ENCODE assay signal across 10 mouse cellular contexts in the genomic region with DNA sequence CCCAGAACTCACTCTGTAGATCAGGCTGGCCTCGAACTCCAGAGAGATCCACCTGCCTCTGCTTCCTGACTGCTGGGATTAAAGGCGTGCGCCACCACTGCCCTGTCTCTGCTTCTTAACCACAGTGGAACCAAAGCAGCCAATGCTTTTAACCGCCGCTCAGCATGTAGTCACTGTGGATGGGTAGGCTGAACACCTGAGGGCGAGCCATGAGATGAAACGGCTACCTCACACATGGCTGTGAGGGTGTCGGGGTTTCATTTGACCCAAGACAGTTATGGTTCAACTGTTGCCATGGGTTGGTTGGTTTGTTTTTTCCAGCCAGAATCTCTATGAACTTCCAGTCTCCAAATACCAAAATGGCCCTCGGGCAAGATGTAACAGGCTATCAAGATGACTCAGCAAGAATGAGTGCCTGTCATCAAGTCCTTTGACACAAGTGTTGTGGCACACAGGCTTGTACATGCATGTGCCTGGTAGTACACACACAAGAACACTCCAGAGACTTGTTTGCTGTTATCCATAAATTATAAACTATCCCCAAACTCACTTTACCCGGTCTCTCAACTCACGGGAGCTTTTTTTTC. TPM values are rescaled to one million over a fixed set of nuclear protein-coding genes. Genes with fewer than 3 reads are reported as not detected.
DNase-seq lines count a peak whose midpoint lies in the region; ATAC-seq and TF ChIP-seq lines count a peak whose summit lies in the region.
"Had no signal": no experiment of that assay in that cellular context is flagged by ENCODE, and none has a peak within 500 bp of the region (broad histone marks: within the 10 kb centered on the region; RNA-seq: fewer than 3 reads in every experiment).

No protein-coding gene starts in this region.

- H3K27me3 ChIP-seq in kidney, embryonic 16.5 days (ENCODE audit: insufficient read depth, low read length), result no peaks in the 10 kb centered on the region
- no peaks in the 10 kb centered on the region for H3K27me3 ChIP-seq in CH12.LX (replicated peaks)

- H3K79me2 ChIP-seq in CH12.LX (replicated peaks; ENCODE audit: control insufficient read depth, extremely low read depth, insufficient read depth, poor library complexity, severe bottlenecking) (peaks cover 8% of the 10 kb centered on the region; the same call in 1 of the 2 replicates), macrophage (ENCODE audit: inconsistent target) (peaks cover 70% of the 10 kb centered on the region)

- TF ChIP-seq RAD21 in CH12.LX (IDR thresholded peaks at IDR 0.05; ENCODE audit: low read depth, low read length), result no peak; the same call in 1 of the 2 replicates

- DNase-seq in kidney, postnatal 14 days, result no peak
- no peak for DNase-seq in CH12.LX (ENCODE audit: extremely low read depth)
- peak; percentile 37 for DNase-seq in c-Kit-positive CD71-positive TER-119-positive erythroid progenitor cells, embryonic 14.5 days (ENCODE audit: low spot score)
- no peak for DNase-seq in ovary, postnatal 14 days (ENCODE audit: low spot score)
- DNase-seq in lung, adult 18-20 months, result no peak
- DNase-seq: cerebellum, adult 2 months; heart, postnatal 10 days; kidney, postnatal 36 days had no signal

- H3K4me1 ChIP-seq in kidney, embryonic 16.5 days (ENCODE audit: insufficient read depth, low read length), result peaks cover 29% of the 10 kb centered on the region
- H3K4me1 ChIP-seq in CH12.LX (ENCODE audit: control insufficient read depth in 1 of 2, insufficient read depth in 2 of 2), result peaks cover 62 to 99% of the 10 kb centered on the region in 2 experiments

- TF ChIP-seq POLR2A in CH12.LX (IDR thresholded peaks at IDR 0.05; ENCODE audit: low read depth, low read length), result no peak

- no peaks in the 10 kb centered on the region for H3K36me3 ChIP-seq in kidney, embryonic 16.5 days (ENCODE audit: insufficient read depth, low read length)
- H3K36me3 ChIP-seq in CH12.LX (replicated peaks in 1 of 2; ENCODE audit: control insufficient read depth in 1 of 2, insufficient read depth in 1 of 2, low read length in 1 of 2), result peaks cover 0 to 29% of the 10 kb centered on the region in 2 experiments
- no peaks in the 10 kb centered on the region for H3K36me3 ChIP-seq in macrophage (ENCODE audit: inconsistent target)

- 87% methylated on average over 11 of the region's 11 CpGs for WGBS in kidney, embryonic 16.5 days
- 86% methylated on average over 11 of the region's 11 CpGs for WGBS in macrophage (ENCODE audit: missing documents)

- no peak overlapping the region for H3K9ac ChIP-seq in kidney, embryonic 16.5 days (replicated peaks; ENCODE audit: low read length)
- H3K9ac ChIP-seq in CH12.LX (ENCODE audit: insufficient read depth, low read depth), result no peak overlapping the region

- TF ChIP-seq EP300 in CH12.LX (IDR thresholded peaks at IDR 0.05; ENCODE audit: low read length), result peak; percentile 38

- no peaks in the 10 kb centered on the region for H3K9me3 ChIP-seq in kidney, embryonic 16.5 days (ENCODE audit: low read length)
- no peaks in the 10 kb centered on the region for H3K9me3 ChIP-seq in CH12.LX (replicated peaks; ENCODE audit: low read length)

- TF ChIP-seq CTCF in CH12.LX (conservative IDR thresholded peaks at IDR 0.05 in 1 of 2, IDR thresholded peaks at IDR 0.05 in 1 of 2; ENCODE audit: low read depth in 2 of 2, low read length in 2 of 2), result no peak

- H3K4me2 ChIP-seq in kidney, embryonic 16.5 days (replicated peaks; ENCODE audit: low read depth, low read length), result no peak overlapping the region
- no peak overlapping the region for H3K4me2 ChIP-seq in CH12.LX (ENCODE audit: insufficient read depth, low read depth, poor library complexity, severe bottlenecking)

- in situ Hi-C loops in CH12.LX (cut with MboI; ENCODE audit: low pct_ligation_motif_present, low pct_unique_long_range_greater_than_20kb, low sequenced_read_pairs), result no loop called here

- peak overlapping the region; percentile 60; the same call in 1 of the 2 replicates for H3K27ac ChIP-seq in kidney, embryonic 16.5 days (ENCODE audit: low read length)
- peak overlapping the region; percentile 78 for H3K27ac ChIP-seq in CH12.LX (ENCODE audit: insufficient read depth, low read depth)
- H3K27ac ChIP-seq in macrophage, result peak overlapping the region; percentile 98

- no peak overlapping the region for H3K4me3 ChIP-seq in kidney, embryonic 16.5 days (ENCODE audit: low read length)
- no peak overlapping the region for H3K4me3 ChIP-seq in CH12.LX (replicated peaks in 1 of 3; ENCODE audit: low read depth in 2 of 3, low read length in 2 of 3, poor library complexity in 1 of 3)
- no peak overlapping the region for H3K4me3 ChIP-seq in macrophage (ENCODE audit: inconsistent target)

- dilution Hi-C loops in CH12.LX (cut with MboI; ENCODE audit: extremely low pct_ligation_motif_present, extremely low pct_unique_long_range_greater_than_20kb, low sequenced_read_pairs), result no loop called here

- ATAC-seq in kidney, embryonic 16.5 days (ENCODE audit: low FRiP score, low TSS enrichment), result no peak

TF ChIP-seq in CH12.LX, 34 proteins besides CTCF, POLR2A, EP300 and RAD21:
- peak; percentile 40; the same call in 1 of the 2 replicates for TF ChIP-seq BHLHE40 (IDR thresholded peaks at IDR 0.05; ENCODE audit: low read depth, low read length)
- no peak for TF ChIP-seq MEF2A (IDR thresholded peaks at IDR 0.05; ENCODE audit: borderline replicate concordance, low read depth, low read length)
- TF ChIP-seq CHD2 (IDR thresholded peaks at IDR 0.05; ENCODE audit: low read length), result no peak
- TF ChIP-seq MYC (IDR thresholded peaks at IDR 0.05; ENCODE audit: low read depth, low read length), result 0 out of 2 replicates have a peak, but pooled peaks have one; percentile 38
- no peak for TF ChIP-seq POLR2AphosphoS2 (IDR thresholded peaks at IDR 0.05; ENCODE audit: low read depth, low read length)
- TF ChIP-seq MAFK (IDR thresholded peaks at IDR 0.05; ENCODE audit: insufficient replicate concordance, low read length), result peak; percentile 92
- TF ChIP-seq ETS1 (conservative IDR thresholded peaks at IDR 0.05; ENCODE audit: low read depth, low read length), result peak; percentile 36; the same call in 1 of the 2 replicates
- TF ChIP-seq IRF4 (IDR thresholded peaks at IDR 0.05; ENCODE audit: low read depth, low read length), result peak; percentile 69
- no peak for TF ChIP-seq NELFE (IDR thresholded peaks at IDR 0.05; ENCODE audit: low read depth, low read length)

RNA-seq across cellular contexts. Expression of a gene that starts 54.9 kb away (rescaled TPM):
- 28.8 and 29.0 TPM in 2 replicates for polyA plus RNA-seq in kidney, embryonic 16.5 days (2015; fragmentation: Nextera tagmentation; extraction: Ambion mirVana)
- total RNA-seq in CH12.LX (2012; rRNA removed), result 16.7 and 17.8 TPM in 2 replicates
- total RNA-seq in CH12.LX (2014; rRNA removed), result 9.8 and 12.8 TPM in 2 replicates
- polyA plus RNA-seq in CH12.LX (2012; ENCODE audit: insufficient read length, low read depth), result 57.6 and 67.1 TPM in 2 replicates
- total RNA-seq in macrophage (2018; cell fraction: chromatin; rRNA removed), result 100 to 1,000 TPM; 138 to 587 (median 262) TPM
- 100 to 1,000 TPM; 117 to 388 (median 219) TPM for total RNA-seq in macrophage (2018; cell fraction: cytosol; rRNA removed)
- 100 to 1,000 TPM; 156 to 800 (median 457) TPM for total RNA-seq in macrophage (2018; cell fraction: nucleus; rRNA removed)
- polyA plus RNA-seq in macrophage (2018), result 80.9 to 173 TPM (median 90.3 TPM) in 3 replicates
